Mouse (Mus musculus) lung, embryonic 15.5 days (tissue): ENCODE results near the gene Bach2. TPM values are rescaled to one million over a fixed set of nuclear protein-coding genes. Genes with fewer than 3 reads are reported as not detected.

Source experiments
- ATAC-seq: fragments of 200-750 bp; cut with Nextera tagmentation; 2 replicates; pipeline ENCODE4 v1.8.0; 2017; ENCODE audit warnings: moderate number of reproducible peaks, borderline replicate concordance; ENCODE audit not compliant: low FRiP score, low TSS enrichment; ENCODE audit errors: extremely low read depth
- H3K27ac ChIP-seq: fragments of 300-500 bp; sonication (generic); 2 replicates; pipeline ENCODE4 v1.5.1; 2015; ENCODE audit warnings: moderate library complexity, mild to moderate bottlenecking, inconsistent platforms
- H3K27me3 ChIP-seq: fragments of 300-500 bp; sonication (generic); 2 replicates; pipeline ENCODE4 v1.6.1; 2015; ENCODE audit warnings: inconsistent platforms
- H3K36me3 ChIP-seq: fragments of 300-500 bp; sonication (generic); 2 replicates; pipeline ENCODE4 v1.6.1; 2015; ENCODE audit warnings: inconsistent platforms
- H3K4me1 ChIP-seq: fragments of 300-500 bp; sonication (generic); 2 replicates; pipeline ENCODE4 v1.6.1; 2015; ENCODE audit warnings: inconsistent platforms
- H3K4me2 ChIP-seq: fragments of 300-500 bp; sonication (generic); 2 replicates; pipeline ENCODE4 v1.6.1; 2015; ENCODE audit warnings: inconsistent platforms, mild to moderate bottlenecking, moderate library complexity
- H3K4me3 ChIP-seq: fragments of 300-500 bp; sonication (generic); 2 replicates; pipeline ENCODE4 v1.5.1; 2015; ENCODE audit warnings: mild to moderate bottlenecking, inconsistent platforms
- H3K9ac ChIP-seq: fragments of 300-500 bp; sonication (generic); 2 replicates; pipeline ENCODE4 v1.6.1; 2015; ENCODE audit warnings: inconsistent platforms
- H3K9me3 ChIP-seq: fragments of 300-500 bp; sonication (generic); 2 replicates; pipeline ENCODE4 v1.6.1; 2016; ENCODE audit warnings: inconsistent platforms
- WGBS: fragments of 180-500 bp; shearing (Covaris S2); methylation state at CpG from one replicate; pipeline ENCODE4 v1.1.7; 2015; 5-methylcytosine and 5-hydroxymethylcytosine counted together
- polyA plus RNA-seq: library from polyadenylated mRNA; unstranded; fragments of >200 nt; fragmentation: Nextera tagmentation; extraction: Ambion mirVana; gene quantifications from 2 replicates; pipeline ENCODE4 v1.2.1, GENCODE M21; 2015

Bach2 gene
- polyA plus RNA-seq = 8.7 and 10.5 TPM in 2 replicates

GRCm38 (mm10) chr4:32238366-32238854, at the start of gene Bach2:
TSS of gene Bach2 (plus strand) at chr4:32238804.
- H3K27ac ChIP-seq = peak within 1 kb of the TSS; percentile 95
- H3K9ac ChIP-seq = peak within 1 kb of the TSS; percentile 82
- peaks cover 40% of the 10 kb centered on the region for H3K4me1 ChIP-seq
- H3K9me3 ChIP-seq = no peaks in the 10 kb centered on the region
- ATAC-seq = peak; percentile 87
- H3K36me3 ChIP-seq = no peaks in the 10 kb centered on the region
- peak within 1 kb of the TSS; percentile 89 for H3K4me2 ChIP-seq
- under 1% methylated on average over 61 of the region's 69 CpGs for WGBS
- H3K4me3 ChIP-seq = peak within 1 kb of the TSS; percentile 95
- H3K27me3 ChIP-seq = no peaks in the 10 kb centered on the region; the same call in 1 of the 2 replicates

GRCm38 (mm10) chr4:32189416-32190036, 49.1 kb upstream of the Bach2 start:
- no peaks in the 10 kb centered on the region for H3K36me3 ChIP-seq
- H3K9me3 ChIP-seq = no peaks in the 10 kb centered on the region
- no peak overlapping the region for H3K9ac ChIP-seq
- 78% methylated on average over 4 of the region's 4 CpGs for WGBS
- no peak overlapping the region for H3K4me3 ChIP-seq
- no peak overlapping the region for H3K27ac ChIP-seq
- ATAC-seq = no peak; the same call in 1 of the 2 replicates
- 0 out of 2 replicates have a peak, but pooled peaks cover 6% of the 10 kb centered on the region for H3K4me1 ChIP-seq
- no peak overlapping the region for H3K4me2 ChIP-seq
- H3K27me3 ChIP-seq = no peaks in the 10 kb centered on the region

GRCm38 (mm10) chr4:32190506-32190905, 48.1 kb upstream of the Bach2 start:
- H3K27ac ChIP-seq = no peak overlapping the region
- ATAC-seq = no peak
- no peaks in the 10 kb centered on the region for H3K9me3 ChIP-seq
- WGBS = 84% methylated on average over 8 of the region's 8 CpGs
- 0 out of 2 replicates have a peak, but pooled peaks cover 6% of the 10 kb centered on the region for H3K4me1 ChIP-seq
- no peak overlapping the region for H3K9ac ChIP-seq
- H3K4me2 ChIP-seq = no peak overlapping the region
- no peaks in the 10 kb centered on the region for H3K36me3 ChIP-seq
- H3K4me3 ChIP-seq = no peak overlapping the region
- no peaks in the 10 kb centered on the region for H3K27me3 ChIP-seq

- Histone ChIP-seq H3K36me3 (no peaks in the 10 kb centered on the region), H3K4me1 (peaks cover 20% of the 10 kb centered on the region), H3K27me3 (no peaks in the 10 kb centered on the region), H3K27ac (peak overlapping the region; percentile 92), H3K9ac (no peak overlapping the region), H3K4me2 (peak overlapping the region; percentile 5; the same call in 1 of the 2 replicates), H3K4me3 (no peak overlapping the region), H3K9me3 (no peaks in the 10 kb centered on the region)
- ATAC-seq = peak; percentile 94
- WGBS = 14% methylated on average over 9 of the region's 9 CpGs
These were observed 42.4 kb upstream of the Bach2 start for GRCm38 (mm10) chr4:32195945-32196921.

- 97% methylated on average over 1 of the region's 1 CpGs for WGBS
- Histone ChIP-seq H3K27me3 (no peaks in the 10 kb centered on the region), H3K36me3 (no peaks in the 10 kb centered on the region), H3K4me3 (no peak overlapping the region), H3K4me2 (no peak overlapping the region), H3K27ac (no peak overlapping the region), H3K4me1 (peaks cover 28% of the 10 kb centered on the region), H3K9me3 (no peaks in the 10 kb centered on the region), H3K9ac (no peak overlapping the region)
- no peak for ATAC-seq
These were observed 40.6 kb upstream of the Bach2 start for GRCm38 (mm10) chr4:32198031-32198430.

GRCm38 (mm10) chr4:32198589-32198988, 40.0 kb upstream of the Bach2 start:
- ATAC-seq = no peak
- H3K4me1 ChIP-seq = peaks cover 28% of the 10 kb centered on the region
- WGBS = 66% methylated on average over 7 of the region's 7 CpGs
- H3K4me3 ChIP-seq = no peak overlapping the region
- H3K36me3 ChIP-seq = no peaks in the 10 kb centered on the region
- H3K27me3 ChIP-seq = no peaks in the 10 kb centered on the region
- no peak overlapping the region for H3K27ac ChIP-seq
- no peak overlapping the region for H3K9ac ChIP-seq
- H3K4me2 ChIP-seq = no peak overlapping the region
- no peaks in the 10 kb centered on the region for H3K9me3 ChIP-seq

- H3K4me1 ChIP-seq = peaks cover 28% of the 10 kb centered on the region
- no peaks in the 10 kb centered on the region for H3K9me3 ChIP-seq
- H3K27ac ChIP-seq = no peak overlapping the region
- no peak overlapping the region for H3K9ac ChIP-seq
- no peak overlapping the region for H3K4me2 ChIP-seq
- H3K4me3 ChIP-seq = no peak overlapping the region
- no peaks in the 10 kb centered on the region for H3K27me3 ChIP-seq
- no peaks in the 10 kb centered on the region for H3K36me3 ChIP-seq
- 74% methylated on average over 7 of the region's 7 CpGs for WGBS
- no peak for ATAC-seq
These were observed 39.4 kb upstream of the Bach2 start for GRCm38 (mm10) chr4:32199156-32199555.

- ATAC-seq = no peak
- Histone ChIP-seq H3K9ac (no peak overlapping the region), H3K4me1 (peaks cover 31% of the 10 kb centered on the region), H3K9me3 (no peaks in the 10 kb centered on the region), H3K27ac (no peak overlapping the region), H3K27me3 (no peaks in the 10 kb centered on the region), H3K4me3 (no peak overlapping the region), H3K36me3 (no peaks in the 10 kb centered on the region), H3K4me2 (no peak overlapping the region)
- WGBS = 69% methylated on average over 8 of the region's 8 CpGs
These were observed 37.5 kb upstream of the Bach2 start for GRCm38 (mm10) chr4:32201114-32201513.

- H3K9ac ChIP-seq = no peak overlapping the region
- ATAC-seq = no peak
- no peak overlapping the region for H3K4me3 ChIP-seq
- H3K9me3 ChIP-seq = no peaks in the 10 kb centered on the region
- H3K4me2 ChIP-seq = no peak overlapping the region
- no peak overlapping the region for H3K27ac ChIP-seq
- H3K27me3 ChIP-seq = no peaks in the 10 kb centered on the region
- WGBS = 81% methylated on average over 5 of the region's 5 CpGs
- peaks cover 19% of the 10 kb centered on the region for H3K4me1 ChIP-seq
- H3K36me3 ChIP-seq = no peaks in the 10 kb centered on the region
These were observed 36.2 kb upstream of the Bach2 start for GRCm38 (mm10) chr4:32202362-32202761.

- no peaks in the 10 kb centered on the region for H3K9me3 ChIP-seq
- no peak overlapping the region for H3K27ac ChIP-seq
- no peak overlapping the region for H3K4me3 ChIP-seq
- no peaks in the 10 kb centered on the region for H3K36me3 ChIP-seq
- no peak overlapping the region for H3K9ac ChIP-seq
- no peak for ATAC-seq
- no peaks in the 10 kb centered on the region for H3K27me3 ChIP-seq
- WGBS = 59% methylated on average over 4 of the region's 4 CpGs
- peaks cover 11% of the 10 kb centered on the region; the same call in 1 of the 2 replicates for H3K4me1 ChIP-seq
- no peak overlapping the region for H3K4me2 ChIP-seq
These were observed 33.8 kb upstream of the Bach2 start for GRCm38 (mm10) chr4:32204819-32205218.

GRCm38 (mm10) chr4:32205825-32206224, 32.8 kb upstream of the Bach2 start:
- 33% methylated on average over 2 of the region's 2 CpGs for WGBS
- Histone ChIP-seq H3K36me3 (no peaks in the 10 kb centered on the region), H3K4me2 (no peak overlapping the region), H3K4me1 (peaks cover 11% of the 10 kb centered on the region; the same call in 1 of the 2 replicates), H3K27ac (no peak overlapping the region), H3K9ac (no peak overlapping the region), H3K27me3 (no peaks in the 10 kb centered on the region), H3K9me3 (no peaks in the 10 kb centered on the region), H3K4me3 (no peak overlapping the region)
- no peak for ATAC-seq

GRCm38 (mm10) chr4:32209995-32210394, 28.6 kb upstream of the Bach2 start:
- 75% methylated on average over 2 of the region's 2 CpGs for WGBS
- Histone ChIP-seq H3K9me3 (no peaks in the 10 kb centered on the region), H3K27me3 (no peaks in the 10 kb centered on the region), H3K36me3 (no peaks in the 10 kb centered on the region), H3K4me3 (no peak overlapping the region), H3K9ac (no peak overlapping the region), H3K4me1 (peaks cover 16% of the 10 kb centered on the region; the same call in 1 of the 2 replicates), H3K27ac (no peak overlapping the region), H3K4me2 (no peak overlapping the region)
- ATAC-seq = no peak
